Mouse (Mus musculus): Measurements from ENCODE around the gene Cul7. TPM values are rescaled to one million over a fixed set of nuclear protein-coding genes. Genes with fewer than 3 reads are reported as not detected.

The Cul7 gene
- total RNA-seq, 1 experiment from 2014 or later, result 27.0 TPM

DNA sequence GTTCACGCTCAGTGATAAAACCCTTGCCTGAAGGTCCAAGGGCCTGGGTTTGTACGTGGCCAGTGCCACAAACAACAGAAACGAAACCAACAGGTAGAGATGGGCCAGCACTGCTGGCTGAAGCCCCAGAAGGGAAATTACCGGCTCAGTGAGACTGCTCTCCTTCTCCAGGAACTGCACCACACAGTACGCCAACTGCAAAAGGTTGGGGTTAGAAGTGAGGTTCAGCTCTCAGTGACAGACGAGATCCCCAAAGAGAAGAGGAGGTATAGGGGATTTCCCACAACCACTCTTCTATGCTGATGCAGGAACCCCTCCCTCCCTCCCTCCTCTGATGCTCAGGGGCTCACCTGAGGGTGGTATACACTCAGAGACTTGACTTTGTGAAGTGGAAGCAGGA is 35.8 kb downstream of the Cul7 start:
- no peak for ATAC-seq (replicated peaks in 1 of 2; ENCODE audit: insufficient read depth in 1 of 2, low FRiP score in 2 of 2, low TSS enrichment in 1 of 2, low read depth in 1 of 2, poor library complexity in 2 of 2, severe bottlenecking in 2 of 2)

- no peak for ATAC-seq (replicated peaks in 1 of 2; ENCODE audit: insufficient read depth in 1 of 2, low FRiP score in 2 of 2, low TSS enrichment in 1 of 2, low read depth in 1 of 2, poor library complexity in 2 of 2, severe bottlenecking in 2 of 2)
Measured at GRCm38 (mm10) chr17:46690665-46691064, 40.5 kb downstream of the Cul7 start.

DNA sequence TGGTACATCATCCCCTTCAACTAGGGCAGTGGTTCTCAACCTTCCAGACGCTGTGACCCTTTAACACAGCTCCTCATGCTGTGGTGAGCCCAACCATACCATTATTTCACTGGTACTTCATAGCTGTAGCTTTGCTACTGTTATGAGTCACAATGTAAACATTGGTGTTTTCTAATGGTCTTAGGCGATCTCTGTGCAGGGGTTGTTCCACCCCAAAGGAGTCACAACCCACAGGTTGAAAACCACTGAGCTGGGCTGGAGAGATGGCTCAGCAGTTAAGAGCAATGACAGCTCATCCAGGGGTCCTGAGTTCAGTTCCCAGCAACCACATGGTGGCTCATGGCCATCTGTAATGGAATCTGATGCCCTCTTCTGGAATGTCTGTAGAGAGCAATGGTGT is 41.3 kb downstream of the Cul7 start:
- ATAC-seq (replicated peaks in 1 of 2; ENCODE audit: insufficient read depth in 1 of 2, low FRiP score in 2 of 2, low TSS enrichment in 1 of 2, low read depth in 1 of 2, poor library complexity in 2 of 2, severe bottlenecking in 2 of 2), result no peak

DNA sequence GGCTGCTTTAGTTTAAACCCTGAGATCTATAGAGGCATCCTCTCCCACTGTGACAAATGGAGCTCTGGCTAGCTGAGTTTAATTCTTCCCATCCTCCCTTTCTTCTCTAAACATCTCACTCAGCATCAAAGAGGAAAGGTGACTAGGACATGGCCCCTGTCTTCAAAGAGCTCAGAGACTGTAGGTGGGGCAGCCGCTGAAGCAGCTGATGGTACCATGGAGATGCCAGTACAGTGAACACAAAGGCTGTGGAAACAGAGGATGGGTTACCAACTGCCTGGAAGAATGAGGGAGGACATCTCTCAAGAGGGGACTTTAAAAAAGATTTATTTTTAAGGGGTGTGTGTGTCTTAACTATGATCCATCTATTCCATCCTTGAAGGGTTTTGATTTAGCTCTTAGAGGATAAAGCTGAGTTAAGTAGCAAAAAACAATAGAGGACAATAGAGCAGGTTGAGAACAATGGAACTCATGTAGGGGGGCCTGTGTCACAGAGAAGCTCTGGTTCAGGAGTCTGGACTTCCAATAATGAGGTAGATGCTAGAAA is 44.5 kb downstream of the Cul7 start:
- no peak for ATAC-seq (replicated peaks in 1 of 2; ENCODE audit: insufficient read depth in 1 of 2, low FRiP score in 2 of 2, low TSS enrichment in 1 of 2, low read depth in 1 of 2, poor library complexity in 2 of 2, severe bottlenecking in 2 of 2)

GRCm38 (mm10) chr17:46698515-46698914 is 48.4 kb downstream of the Cul7 start:
- ATAC-seq (replicated peaks in 1 of 2; ENCODE audit: insufficient read depth in 1 of 2, low FRiP score in 2 of 2, low TSS enrichment in 1 of 2, low read depth in 1 of 2, poor library complexity in 2 of 2, severe bottlenecking in 2 of 2), result no peak

- no peak for ATAC-seq (replicated peaks in 1 of 2; ENCODE audit: insufficient read depth in 1 of 2, low FRiP score in 2 of 2, low TSS enrichment in 1 of 2, low read depth in 1 of 2, poor library complexity in 2 of 2, severe bottlenecking in 2 of 2)
Measured at GRCm38 (mm10) chr17:46699245-46699644, 49.1 kb downstream of the Cul7 start.

DNA sequence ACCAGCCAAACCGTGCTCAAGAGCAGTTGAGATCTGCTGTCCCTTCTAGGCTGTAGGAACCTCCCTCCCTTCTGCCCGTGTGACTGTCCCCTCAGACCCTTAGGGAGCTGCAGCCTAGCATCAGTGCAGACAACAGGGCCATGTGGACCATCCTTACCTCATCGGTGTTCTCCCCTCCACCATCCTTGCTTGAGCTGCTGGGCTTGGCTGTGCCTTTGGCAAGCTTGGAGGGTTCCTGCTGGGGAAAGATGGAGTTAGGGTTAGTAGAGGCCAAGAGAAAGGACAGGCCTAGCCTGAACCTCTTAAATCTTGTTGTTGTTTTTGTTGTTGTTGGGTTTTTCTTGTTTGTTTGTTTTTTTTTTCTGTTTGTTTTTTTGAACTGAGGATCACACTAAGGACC is 49.8 kb downstream of the Cul7 start:
- ATAC-seq (replicated peaks in 1 of 2; ENCODE audit: insufficient read depth in 1 of 2, low FRiP score in 2 of 2, low TSS enrichment in 1 of 2, low read depth in 1 of 2, poor library complexity in 2 of 2, severe bottlenecking in 2 of 2), result no peak

- ATAC-seq (replicated peaks in 1 of 2; ENCODE audit: insufficient read depth in 1 of 2, low FRiP score in 2 of 2, low TSS enrichment in 1 of 2, low read depth in 1 of 2, poor library complexity in 2 of 2, severe bottlenecking in 2 of 2), result no peak
Measured at GRCm38 (mm10) chr17:46701489-46701888, 51.4 kb downstream of the Cul7 start.

GRCm38 (mm10) chr17:46702100-46702499 is 52.0 kb downstream of the Cul7 start:
- ATAC-seq (replicated peaks in 1 of 2; ENCODE audit: insufficient read depth in 1 of 2, low FRiP score in 2 of 2, low TSS enrichment in 1 of 2, low read depth in 1 of 2, poor library complexity in 2 of 2, severe bottlenecking in 2 of 2), result no peak

DNA sequence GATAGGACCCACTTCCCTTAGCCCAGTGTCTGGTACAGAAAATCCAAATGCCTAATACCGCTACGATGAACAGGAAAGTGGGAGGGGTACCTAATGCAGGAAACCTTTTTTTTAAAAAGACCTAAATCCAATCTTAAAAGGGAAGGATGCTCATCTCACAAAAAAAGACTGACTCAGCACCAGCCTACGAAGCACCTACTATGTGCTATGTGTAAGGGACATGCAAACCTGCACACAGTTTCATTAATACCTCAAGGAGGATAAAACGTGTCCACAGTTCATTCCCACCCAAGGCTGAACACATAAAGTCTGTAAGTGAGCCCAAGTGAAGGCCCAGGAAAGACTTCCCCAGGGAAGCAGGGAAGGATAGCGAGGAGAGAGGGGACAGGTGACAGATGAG is 52.4 kb downstream of the Cul7 start:
- ATAC-seq (replicated peaks in 1 of 2; ENCODE audit: insufficient read depth in 1 of 2, low FRiP score in 2 of 2, low TSS enrichment in 1 of 2, low read depth in 1 of 2, poor library complexity in 2 of 2, severe bottlenecking in 2 of 2), result no peak

- ATAC-seq (replicated peaks in 1 of 2; ENCODE audit: insufficient read depth in 1 of 2, low FRiP score in 2 of 2, low TSS enrichment in 1 of 2, low read depth in 1 of 2, poor library complexity in 2 of 2, severe bottlenecking in 2 of 2), result no peak
Measured at GRCm38 (mm10) chr17:46703971-46704886, 54.1 kb downstream of the Cul7 start.

GRCm38 (mm10) chr17:46704887-46705835 is 55.0 kb downstream of the Cul7 start, which contains the start of gene Ppp2r5d:
Gene Ppp2r5d, minus strand, starts transcription at chr17:46705111.
- peak; percentile 98 to 99 for ATAC-seq (replicated peaks in 1 of 2; ENCODE audit: insufficient read depth in 1 of 2, low FRiP score in 2 of 2, low TSS enrichment in 1 of 2, low read depth in 1 of 2, poor library complexity in 2 of 2, severe bottlenecking in 2 of 2)

DNA sequence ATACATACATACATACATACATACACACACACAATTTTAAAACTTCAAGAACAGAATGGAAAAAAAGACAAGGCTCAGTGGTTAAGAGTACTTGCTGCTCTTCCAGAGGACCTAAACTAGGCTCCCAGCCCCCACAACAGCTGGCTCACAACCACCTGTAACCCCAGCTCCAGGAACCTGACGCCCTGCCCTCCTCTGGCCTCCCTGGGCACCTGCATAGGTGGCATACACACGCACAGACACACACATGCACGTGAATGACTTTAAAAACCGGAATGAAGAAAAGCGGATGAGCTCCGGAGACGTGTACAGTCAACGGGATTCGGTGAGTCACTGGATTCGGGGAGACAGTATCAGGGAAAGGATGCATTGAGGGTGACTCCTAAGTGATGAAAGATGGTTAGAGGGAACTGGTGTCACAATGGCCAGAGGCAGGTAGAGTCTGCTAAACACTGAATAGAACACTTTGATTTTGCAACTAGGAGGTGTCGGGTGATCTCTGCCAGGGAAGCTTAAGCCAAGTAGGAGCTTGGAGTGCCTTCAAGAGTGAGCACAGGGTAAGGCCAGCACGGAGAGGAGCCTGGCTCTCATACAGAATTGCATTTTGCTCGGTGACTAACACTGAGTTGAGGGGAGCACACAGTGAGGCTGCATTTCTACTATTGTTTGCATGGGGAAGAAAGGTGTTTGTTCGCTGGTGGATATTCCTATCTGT is 56.4 kb downstream of the Cul7 start:
- ATAC-seq (replicated peaks in 1 of 2; ENCODE audit: insufficient read depth in 1 of 2, low FRiP score in 2 of 2, low TSS enrichment in 1 of 2, low read depth in 1 of 2, poor library complexity in 2 of 2, severe bottlenecking in 2 of 2), result no peak

DNA sequence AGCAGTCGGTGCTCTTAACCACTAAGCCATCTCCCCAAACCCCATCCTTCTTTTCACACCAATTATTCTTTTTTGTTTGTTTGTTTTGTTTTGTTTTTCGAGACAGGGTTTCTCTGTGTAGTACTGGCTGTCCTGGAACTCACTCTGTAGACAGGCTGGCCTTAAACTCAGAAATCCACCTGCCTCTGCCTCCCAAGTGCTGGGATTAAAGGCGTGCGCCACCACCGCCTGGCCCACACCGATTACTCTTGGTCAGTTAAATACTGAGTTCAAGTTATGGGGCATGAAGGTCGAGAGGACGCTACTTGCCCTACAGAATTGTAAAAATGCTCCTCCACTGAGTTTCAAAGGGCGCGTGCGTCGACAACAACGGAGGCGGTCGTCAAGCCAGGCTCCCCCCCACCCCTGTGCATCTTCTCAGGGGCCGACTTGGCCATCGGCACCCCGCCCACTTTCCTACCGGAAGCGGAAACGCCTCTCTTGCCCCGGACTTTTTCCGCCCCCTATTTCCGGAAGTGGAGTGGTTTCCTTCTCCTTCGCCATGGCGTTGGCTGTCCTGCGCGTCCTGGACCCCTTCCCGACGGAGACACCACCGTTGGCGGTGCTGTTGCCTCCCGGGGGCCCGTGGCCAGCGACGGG is 60.9 kb downstream of the Cul7 start, which contains the start of gene Pex6:
Pex6 (plus strand) TSS at position 505 of the 639 bp plus-strand sequence.
- peak; percentile 84 to 90 for ATAC-seq (replicated peaks in 1 of 2; ENCODE audit: insufficient read depth in 1 of 2, low FRiP score in 2 of 2, low TSS enrichment in 1 of 2, low read depth in 1 of 2, poor library complexity in 2 of 2, severe bottlenecking in 2 of 2)

GRCm38 (mm10) chr17:46711612-46712271 is 61.6 kb downstream of the Cul7 start:
- ATAC-seq (replicated peaks in 1 of 2; ENCODE audit: insufficient read depth in 1 of 2, low FRiP score in 2 of 2, low TSS enrichment in 1 of 2, low read depth in 1 of 2, poor library complexity in 2 of 2, severe bottlenecking in 2 of 2), result peak in 1 of 2 experiments; percentile 29; a peak in 1 of 4 replicates

DNA sequence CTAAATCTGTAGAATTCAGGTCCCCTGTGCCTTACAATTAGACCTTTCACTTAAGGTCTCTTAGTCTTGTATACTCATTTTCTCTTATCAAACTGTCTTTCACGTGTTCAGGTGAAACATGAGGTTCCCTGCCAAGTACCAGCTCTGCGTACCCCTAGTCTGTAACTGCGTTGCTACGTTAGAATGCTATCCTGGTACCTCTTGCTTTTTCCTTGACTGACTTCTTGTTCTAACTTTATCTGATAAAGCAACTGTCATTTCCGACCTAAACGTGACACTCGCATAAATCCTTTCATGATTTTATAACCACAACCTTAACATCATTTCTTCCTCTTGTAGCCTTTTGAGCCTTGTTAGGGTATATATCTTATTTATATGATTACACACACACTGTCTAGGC is 62.3 kb downstream of the Cul7 start:
- no peak for ATAC-seq (replicated peaks in 1 of 2; ENCODE audit: insufficient read depth in 1 of 2, low FRiP score in 2 of 2, low TSS enrichment in 1 of 2, low read depth in 1 of 2, poor library complexity in 2 of 2, severe bottlenecking in 2 of 2)

Measured in hematopoietic stem cell, adult 5-6 weeks (primary cell).